Mouse (Mus musculus): ENCODE measurements around the gene Naa35.

GRCm38 (mm10) chr13:59654465-59654864 is 69.4 kb downstream of the Naa35 start:
- TF ChIP-seq CTCF (IDR thresholded peaks at IDR 0.05; ENCODE audit: low read depth, low read length) (no peak), POLR2A (IDR thresholded peaks at IDR 0.05; ENCODE audit: borderline replicate concordance, low read depth, low read length) (no peak)

Measured in bone marrow macrophage, adult 2 months (primary cell).